In genomic region chr7:71398389-71398788, GRCm38 (mm10) we compare ENCODE assay signal across 37 mouse cellular contexts. TPM values are rescaled to one million over a fixed set of nuclear protein-coding genes. Genes with fewer than 3 reads are reported as not detected.
DNase-seq lines count a peak whose midpoint lies in the region; ATAC-seq and TF ChIP-seq lines count a peak whose summit lies in the region.
"Had no signal": no experiment of that assay in that cellular context is flagged by ENCODE, and none has a peak within 500 bp of the region (broad histone marks: within the 10 kb centered on the region; RNA-seq: fewer than 3 reads in every experiment).

No protein-coding gene starts in this region.

- H3K9me3 ChIP-seq in kidney, embryonic 14.5 days (ENCODE audit: control insufficient read depth, low read length) = no peaks in the 10 kb centered on the region
- H3K9me3 ChIP-seq in kidney, postnatal 0 days (replicated peaks; ENCODE audit: low read length) = no peaks in the 10 kb centered on the region
- no peaks in the 10 kb centered on the region for H3K9me3 ChIP-seq in lung, embryonic 16.5 days (ENCODE audit: control insufficient read depth, low read length)
- H3K9me3 ChIP-seq: embryonic facial prominence, embryonic 10.5 days; embryonic facial prominence, embryonic 13.5 days; forebrain, embryonic 10.5 days; forebrain, embryonic 13.5 days; heart, embryonic 12.5 days; heart, embryonic 15.5 days; hindbrain, embryonic 10.5 days; hindbrain, embryonic 13.5 days had no signal

- no peak for DNase-seq in kidney, postnatal 25 days
- DNase-seq in kidney, postnatal 0 days (ENCODE audit: low spot score) = peak; percentile 58
- DNase-seq in kidney, postnatal 14 days = no peak
- DNase-seq in lung, postnatal 14 days = no peak
- no peak for DNase-seq in left cerebral cortex, postnatal 36 days (ENCODE audit: low spot score in 2 of 2)
- DNase-seq: adrenal gland, adult 8-10 months; adrenal gland, postnatal 25 days; cerebellum, adult 11-12 months; cerebellum, adult 8-10 months; cerebellum, postnatal 10 days; cerebellum, postnatal 36 days; embryo, embryonic 11 days; gastrocnemius, postnatal 10 days; gastrocnemius, postnatal 36 days; heart, postnatal 10 days; heart, postnatal 36 days had no signal

- 45% methylated on average over 1 of the region's 1 CpGs for WGBS in kidney, embryonic 14.5 days
- WGBS in kidney, postnatal 0 days = 35% methylated on average over 1 of the region's 1 CpGs
- WGBS in lung, embryonic 16.5 days = 43% methylated on average over 1 of the region's 1 CpGs

- H3K4me2 ChIP-seq in kidney, embryonic 14.5 days (replicated peaks; ENCODE audit: low read depth, low read length) = no peak overlapping the region
- H3K4me2 ChIP-seq in kidney, postnatal 0 days (ENCODE audit: low read length) = no peak overlapping the region
- no peak overlapping the region for H3K4me2 ChIP-seq in lung, embryonic 16.5 days (ENCODE audit: low read depth, low read length)
- H3K4me2 ChIP-seq: embryonic facial prominence, embryonic 13.5 days; forebrain, embryonic 13.5 days; heart, embryonic 12.5 days; heart, embryonic 15.5 days; hindbrain, embryonic 13.5 days had no signal

- no peak for TF ChIP-seq CTCF in kidney, postnatal 0 days (IDR thresholded peaks at IDR 0.05; ENCODE audit: low read depth)

- H3K4me1 ChIP-seq in kidney, embryonic 14.5 days (ENCODE audit: control insufficient read depth, insufficient read depth, low read length) = no peaks in the 10 kb centered on the region
- 0 out of 2 replicates have a peak, but pooled peaks cover 3% of the 10 kb centered on the region for H3K4me1 ChIP-seq in kidney, postnatal 0 days (replicated peaks; ENCODE audit: insufficient read depth, low read length)
- peaks cover 15% of the 10 kb centered on the region for H3K4me1 ChIP-seq in lung, embryonic 16.5 days (replicated peaks; ENCODE audit: control insufficient read depth, insufficient read depth, low read length)
- H3K4me1 ChIP-seq: embryonic facial prominence, embryonic 10.5 days; embryonic facial prominence, embryonic 13.5 days; forebrain, embryonic 10.5 days; forebrain, embryonic 13.5 days; heart, embryonic 12.5 days; heart, embryonic 15.5 days; hindbrain, embryonic 10.5 days; hindbrain, embryonic 13.5 days had no signal

- no peaks in the 10 kb centered on the region for H3K27me3 ChIP-seq in kidney, embryonic 14.5 days (ENCODE audit: control insufficient read depth, insufficient read depth, low read length)
- H3K27me3 ChIP-seq in kidney, postnatal 0 days (ENCODE audit: insufficient read depth, low read length) = no peaks in the 10 kb centered on the region
- no peaks in the 10 kb centered on the region for H3K27me3 ChIP-seq in lung, embryonic 16.5 days (ENCODE audit: control insufficient read depth, insufficient read depth, low read depth, low read length)
- H3K27me3 ChIP-seq: embryonic facial prominence, embryonic 13.5 days; heart, embryonic 12.5 days; heart, embryonic 15.5 days; hindbrain, embryonic 13.5 days had no signal

- no peaks in the 10 kb centered on the region for H3K36me3 ChIP-seq in kidney, embryonic 14.5 days (ENCODE audit: control insufficient read depth, insufficient read depth, low read length)
- H3K36me3 ChIP-seq in kidney, postnatal 0 days (ENCODE audit: insufficient read depth, low read length) = no peaks in the 10 kb centered on the region
- H3K36me3 ChIP-seq in lung, embryonic 16.5 days (ENCODE audit: control insufficient read depth, insufficient read depth, low read length) = no peaks in the 10 kb centered on the region
- H3K36me3 ChIP-seq: embryonic facial prominence, embryonic 10.5 days; embryonic facial prominence, embryonic 13.5 days; forebrain, embryonic 10.5 days; heart, embryonic 12.5 days; heart, embryonic 15.5 days; hindbrain, embryonic 10.5 days; hindbrain, embryonic 13.5 days had no signal

- H3K9ac ChIP-seq in kidney, embryonic 14.5 days (ENCODE audit: low read depth, low read length) = no peak overlapping the region
- no peak overlapping the region for H3K9ac ChIP-seq in kidney, postnatal 0 days (ENCODE audit: low read depth, low read length)
- H3K9ac ChIP-seq in lung, embryonic 16.5 days (ENCODE audit: low read length) = no peak overlapping the region
- H3K9ac ChIP-seq: embryonic facial prominence, embryonic 13.5 days; forebrain, embryonic 13.5 days; heart, embryonic 12.5 days; heart, embryonic 15.5 days; hindbrain, embryonic 13.5 days had no signal

- intact Hi-C loops in left cerebral cortex, postnatal 36 days (cut with DNase I) = no loop called here

- peak overlapping the region; percentile 86; the same call in 1 of the 2 replicates for H3K27ac ChIP-seq in kidney, embryonic 14.5 days (ENCODE audit: low read depth, low read length)
- H3K27ac ChIP-seq in kidney, postnatal 0 days = peak overlapping the region; percentile 78
- peak overlapping the region; percentile 91 for H3K27ac ChIP-seq in lung, embryonic 16.5 days (ENCODE audit: low read length)
- H3K27ac ChIP-seq: embryonic facial prominence, embryonic 10.5 days; embryonic facial prominence, embryonic 13.5 days; forebrain, embryonic 10.5 days; forebrain, embryonic 13.5 days; heart, embryonic 15.5 days; hindbrain, embryonic 10.5 days; hindbrain, embryonic 13.5 days had no signal

- no peak overlapping the region for H3K4me3 ChIP-seq in kidney, embryonic 14.5 days (ENCODE audit: low read length)
- no peak overlapping the region for H3K4me3 ChIP-seq in kidney, postnatal 0 days (replicated peaks; ENCODE audit: low read depth, low read length)
- no peak overlapping the region for H3K4me3 ChIP-seq in lung, embryonic 16.5 days (ENCODE audit: low read length)
- H3K4me3 ChIP-seq: embryonic facial prominence, embryonic 10.5 days; embryonic facial prominence, embryonic 13.5 days; forebrain, embryonic 10.5 days; forebrain, embryonic 13.5 days; heart, embryonic 12.5 days; heart, embryonic 15.5 days; hindbrain, embryonic 10.5 days; hindbrain, embryonic 13.5 days had no signal

- ATAC-seq in kidney, embryonic 14.5 days (ENCODE audit: low FRiP score, low TSS enrichment) = no peak
- ATAC-seq in kidney, postnatal 0 days (replicated peaks; ENCODE audit: low FRiP score, low read depth) = no peak
- ATAC-seq in lung, embryonic 16.5 days (ENCODE audit: low read depth) = no peak
- ATAC-seq: activated CD4-positive, CD25-positive, alpha-beta regulatory T cell, adult 4 months; CD4-positive, CD25-positive, alpha-beta regulatory T cell, adult 4 months; forebrain, embryonic 13.5 days; forebrain, embryonic 16.5 days; hindbrain, embryonic 16.5 days had no signal

RNA-seq across cellular contexts. Expression of gene Gm10295, which starts 47.1 kb away (rescaled TPM):
- 0.10 TPM in 1 of 2 replicates, not detected in the other for polyA plus RNA-seq in kidney, embryonic 14.5 days (2014; fragmentation: Nextera tagmentation; extraction: Ambion mirVana)
- not detected in 2 replicates for polyA plus RNA-seq in kidney, postnatal 0 days (2015; fragmentation: Nextera tagmentation; extraction: Ambion mirVana)
- polyA plus RNA-seq in lung, embryonic 16.5 days (2015; fragmentation: Nextera tagmentation; extraction: Ambion mirVana) = 0.05 TPM in 1 of 2 replicates, not detected in the other
- not detected for total RNA-seq in left cerebral cortex, postnatal 36 days (2021)
- total RNA-seq: adrenal gland, adult 8-10 months; adrenal gland, postnatal 25 days; gastrocnemius, adult 18-20 months; gastrocnemius, postnatal 10 days; gastrocnemius, postnatal 36 days; granulocyte monocyte progenitor cell, adult 5-6 weeks; heart, adult 8-10 months; heart, postnatal 10 days; heart, postnatal 36 days; MEL had no signal
- polyA plus RNA-seq: activated CD4-positive, CD25-positive, alpha-beta regulatory T cell, adult 4 months; brain, embryonic 14.5 days; C2C12; CD4-positive, CD25-positive, alpha-beta regulatory T cell, adult 4 months; cortical plate, adult 2 months; embryonic facial prominence, embryonic 10.5 days; embryonic facial prominence, embryonic 13.5 days; forebrain, embryonic 10.5 days; forebrain, embryonic 13.5 days; forebrain, embryonic 16.5 days; heart, embryonic 12.5 days; heart, embryonic 15.5 days; hindbrain, embryonic 13.5 days; hindbrain, embryonic 16.5 days had no signal
